Mouse (Mus musculus): ENCODE measurements at regions not wholly inside any gene's neighbourhood (a gene's known extent, or its start where the extent isn't known, plus 50 kb on each side); places are given as distances from the start of the nearest gene placed in this dataset.

DNA sequence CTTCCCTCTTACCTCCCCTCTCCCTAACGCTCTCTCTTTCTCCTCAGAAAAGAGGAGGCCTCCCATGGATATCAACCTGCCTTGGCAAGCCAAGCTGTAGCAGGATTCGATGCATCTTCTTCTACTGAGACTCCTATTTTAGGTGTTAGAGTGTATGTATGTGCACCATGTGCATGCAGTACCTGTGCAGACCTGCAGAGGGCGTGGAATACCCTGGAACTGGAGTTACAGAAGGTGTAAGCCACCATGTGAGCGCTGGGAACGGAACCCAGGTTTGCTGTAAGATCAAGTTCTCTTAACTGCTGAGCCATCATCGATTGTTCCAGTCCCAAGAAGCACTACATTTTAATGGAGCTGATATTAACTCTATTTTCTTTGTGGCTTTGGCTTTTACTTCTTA, 146.8 kb downstream of the Tmx1 start:
- Histone ChIP-seq H3K27ac (no peak overlapping the region), H3K4me3 (no peak overlapping the region)
- peak; percentile 51 for TF ChIP-seq CTCF (conservative IDR thresholded peaks at IDR 0.05)
- DNase-seq (ENCODE audit: low spot score in 2 of 2) = no peak

DNA sequence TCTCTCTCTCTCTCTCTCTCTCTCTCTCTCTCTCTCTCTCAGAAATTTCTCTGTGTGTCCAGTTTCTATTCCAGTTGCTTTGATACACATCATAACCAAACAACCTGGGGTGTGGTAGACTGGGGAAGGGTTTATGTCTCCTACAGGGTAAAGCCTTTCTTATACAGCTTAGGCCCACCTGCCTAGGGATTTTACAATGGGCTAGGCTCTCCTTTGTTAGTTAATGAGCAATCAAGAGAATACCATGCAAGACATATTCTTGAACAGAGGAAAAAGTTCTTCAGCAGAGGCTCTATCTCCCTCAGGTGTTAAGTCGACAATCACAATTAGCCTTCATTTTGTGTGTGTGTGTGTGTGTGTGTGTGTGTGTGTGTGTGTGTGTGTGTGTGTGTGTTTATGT, 151.0 kb downstream of the Tmx1 start:
- no peak for TF ChIP-seq CTCF (conservative IDR thresholded peaks at IDR 0.05)
- Histone ChIP-seq H3K27ac (no peak overlapping the region), H3K4me3 (no peak overlapping the region)
- DNase-seq (ENCODE audit: low spot score in 2 of 2) = no peak

DNA sequence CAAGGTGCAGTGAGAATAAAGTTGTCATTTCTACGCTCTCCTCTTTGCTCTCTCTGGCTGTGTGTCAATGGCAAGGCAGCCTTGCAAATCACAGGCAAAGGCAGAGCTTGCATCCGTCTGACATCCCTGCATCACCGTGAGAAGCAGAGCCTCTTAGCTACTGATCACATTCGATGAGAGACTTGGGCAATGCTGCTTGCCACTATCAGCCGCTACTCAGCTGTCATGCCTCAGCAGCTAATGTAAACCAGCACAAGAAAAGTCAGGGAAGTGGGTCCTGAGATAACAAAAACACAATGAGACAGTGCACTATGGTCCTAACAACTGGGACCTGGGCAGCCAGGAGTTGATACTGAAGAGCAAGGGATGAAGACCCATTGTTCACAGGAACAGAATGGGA, 155.8 kb downstream of the Tmx1 start:
- no peak for TF ChIP-seq CTCF (conservative IDR thresholded peaks at IDR 0.05)
- Histone ChIP-seq H3K4me3 (no peak overlapping the region), H3K27ac (0 out of 2 replicates have a peak overlapping the region, but pooled peaks have one; percentile 5)
- DNase-seq (ENCODE audit: low spot score in 2 of 2) = no peak

DNA sequence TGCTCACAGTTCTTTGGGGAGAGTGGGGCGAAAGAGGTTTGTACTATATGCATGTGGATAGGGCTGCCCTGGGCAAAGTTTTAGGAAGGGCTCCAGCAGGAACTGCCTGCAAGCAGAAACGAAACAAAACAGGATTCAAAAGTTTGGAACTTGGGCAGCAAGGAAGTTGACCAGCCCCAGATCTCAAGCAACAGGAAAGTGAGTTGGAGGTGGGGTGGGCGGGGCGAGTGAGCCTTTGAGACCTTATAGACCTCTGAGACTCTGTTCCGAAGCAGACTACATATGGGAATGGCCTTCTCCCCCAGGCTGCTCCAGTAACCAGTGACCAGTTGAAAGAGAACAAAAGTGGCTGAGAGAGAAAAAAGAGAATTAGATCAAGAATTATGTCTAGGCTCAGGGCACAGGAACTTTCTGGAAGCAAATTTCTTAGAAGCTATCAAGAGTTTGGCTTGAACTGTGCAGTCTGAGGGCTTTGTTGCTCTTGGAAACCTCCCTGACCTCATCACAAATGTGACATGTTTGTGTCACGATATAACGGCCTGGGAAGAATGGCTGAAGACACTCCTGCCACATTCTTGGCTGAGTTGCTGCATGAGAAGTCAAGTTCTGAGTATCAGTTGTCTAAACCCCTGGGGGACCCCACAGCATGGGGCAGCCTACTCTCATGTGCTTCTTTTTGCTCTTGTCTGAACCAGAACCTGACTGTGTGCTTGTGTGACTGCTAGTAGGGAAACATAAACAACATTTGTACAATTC, 156.4 kb downstream of the Tmx1 start:
- DNase-seq (ENCODE audit: low spot score in 2 of 2) = no peak
- TF ChIP-seq CTCF (conservative IDR thresholded peaks at IDR 0.05) = no peak
- H3K27ac ChIP-seq = no peak overlapping the region
- no peak overlapping the region for H3K4me3 ChIP-seq

DNA sequence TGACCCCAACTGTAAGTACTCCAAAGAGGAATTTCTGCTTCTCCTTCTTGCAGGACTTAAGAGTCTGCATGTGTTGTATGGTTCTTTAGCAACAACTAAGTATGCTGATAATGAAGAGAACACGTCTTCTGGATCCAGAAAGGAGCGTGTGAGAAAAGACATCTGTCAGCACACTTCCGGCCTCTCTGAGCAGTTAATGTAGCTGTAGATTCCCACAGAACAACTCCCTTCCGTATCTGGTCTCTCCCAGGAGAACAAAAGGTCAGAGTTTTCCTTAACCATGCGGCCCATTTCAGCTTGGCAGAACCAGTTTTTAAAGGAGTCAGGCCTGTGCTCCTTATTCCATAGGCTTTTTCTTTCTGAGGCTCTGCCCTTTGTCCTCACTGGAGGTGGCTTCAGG, 159.0 kb downstream of the Tmx1 start:
- no peak for TF ChIP-seq CTCF (conservative IDR thresholded peaks at IDR 0.05)
- peak in 1 of 2 experiments; percentile 1 for DNase-seq (ENCODE audit: low spot score in 2 of 2)
- Histone ChIP-seq H3K27ac (no peak overlapping the region), H3K4me3 (no peak overlapping the region)

DNA sequence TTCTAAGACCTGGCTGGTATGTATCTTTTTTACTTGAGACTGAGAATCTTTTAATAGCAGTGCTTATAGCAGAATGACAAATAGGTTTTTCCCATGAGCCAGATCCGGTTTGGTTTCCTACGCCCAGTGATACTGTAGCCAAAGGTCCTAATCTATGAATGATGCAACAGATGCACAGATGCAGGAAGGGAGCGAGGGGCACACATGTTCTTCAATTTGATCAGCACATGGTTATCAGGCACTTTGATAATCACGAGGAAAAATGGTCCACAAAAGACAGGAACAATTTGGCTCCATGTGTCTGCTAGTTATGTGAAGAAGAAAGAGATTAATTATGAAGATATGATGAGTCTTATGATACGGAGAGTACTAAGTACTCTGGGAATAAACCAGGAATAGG, 160.3 kb downstream of the Tmx1 start:
- no peak overlapping the region for H3K4me3 ChIP-seq
- no peak overlapping the region for H3K27ac ChIP-seq
- TF ChIP-seq CTCF (conservative IDR thresholded peaks at IDR 0.05) = no peak
- peak in 1 of 2 experiments; percentile 0 for DNase-seq (ENCODE audit: low spot score in 2 of 2)

DNA sequence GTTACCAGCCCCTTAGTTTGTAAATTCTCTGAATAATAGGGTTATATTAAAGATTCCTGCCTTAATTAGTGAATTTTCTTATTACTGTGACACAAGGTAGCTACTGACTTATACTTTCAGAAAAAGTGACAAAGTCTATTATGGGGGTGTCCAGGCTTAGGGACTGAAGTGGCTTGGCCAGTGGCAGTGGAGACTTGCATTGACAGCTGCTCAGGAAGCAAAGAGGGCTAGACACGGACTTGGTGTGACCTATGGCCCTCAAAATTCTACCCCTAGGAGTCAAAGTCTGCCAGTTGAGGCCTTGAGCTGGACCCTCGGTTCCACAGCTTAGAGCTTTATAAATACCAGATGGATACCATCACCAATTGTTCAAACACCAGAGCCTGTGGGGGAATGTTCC, 161.2 kb downstream of the Tmx1 start:
- H3K27ac ChIP-seq = no peak overlapping the region
- no peak for DNase-seq (ENCODE audit: low spot score in 2 of 2)
- no peak for TF ChIP-seq CTCF (conservative IDR thresholded peaks at IDR 0.05)
- H3K4me3 ChIP-seq = no peak overlapping the region

DNA sequence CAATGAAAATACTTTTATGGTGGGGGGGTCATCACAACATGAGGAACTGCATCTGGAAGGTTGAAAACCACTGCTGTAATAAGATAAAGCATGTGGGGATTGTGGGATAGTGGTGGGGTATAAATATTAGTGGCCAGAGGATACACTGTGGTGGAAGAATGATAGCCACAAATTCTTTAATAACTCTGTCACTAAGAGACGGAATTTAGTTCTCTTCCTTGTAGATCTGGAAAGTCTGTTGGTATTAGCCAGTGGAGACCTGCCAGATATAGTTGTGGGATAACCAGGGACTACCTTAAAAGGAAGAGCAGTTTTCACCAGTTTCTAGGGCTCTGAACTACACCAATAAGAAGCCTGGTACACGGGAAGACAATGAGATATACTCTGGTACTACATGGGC, 161.8 kb downstream of the Tmx1 start:
- Histone ChIP-seq H3K27ac (no peak overlapping the region), H3K4me3 (no peak overlapping the region)
- no peak for DNase-seq (ENCODE audit: low spot score in 2 of 2)
- TF ChIP-seq CTCF (conservative IDR thresholded peaks at IDR 0.05) = no peak

DNA sequence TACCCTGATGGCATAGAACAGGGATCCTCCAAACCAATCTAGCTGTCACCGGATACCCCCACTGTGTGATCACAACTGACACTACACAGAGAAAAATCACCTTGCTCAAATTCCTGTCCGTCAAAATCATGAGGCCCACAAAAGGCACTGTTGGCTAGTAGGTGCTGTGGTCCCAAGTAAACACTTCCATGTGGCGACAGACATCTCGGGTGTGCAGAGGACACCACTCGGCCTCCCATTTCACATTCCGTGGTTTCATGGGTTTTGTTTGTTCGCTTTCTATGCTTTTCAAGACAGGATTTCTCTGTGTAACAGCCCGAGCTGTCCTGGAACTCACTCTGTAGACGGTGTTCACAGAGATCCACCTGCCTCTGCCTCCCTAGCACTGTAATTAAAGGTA, 162.2 kb downstream of the Tmx1 start:
- no peak overlapping the region for H3K27ac ChIP-seq
- no peak overlapping the region for H3K4me3 ChIP-seq
- no peak for TF ChIP-seq CTCF (conservative IDR thresholded peaks at IDR 0.05)
- DNase-seq (ENCODE audit: low spot score in 2 of 2) = no peak

DNA sequence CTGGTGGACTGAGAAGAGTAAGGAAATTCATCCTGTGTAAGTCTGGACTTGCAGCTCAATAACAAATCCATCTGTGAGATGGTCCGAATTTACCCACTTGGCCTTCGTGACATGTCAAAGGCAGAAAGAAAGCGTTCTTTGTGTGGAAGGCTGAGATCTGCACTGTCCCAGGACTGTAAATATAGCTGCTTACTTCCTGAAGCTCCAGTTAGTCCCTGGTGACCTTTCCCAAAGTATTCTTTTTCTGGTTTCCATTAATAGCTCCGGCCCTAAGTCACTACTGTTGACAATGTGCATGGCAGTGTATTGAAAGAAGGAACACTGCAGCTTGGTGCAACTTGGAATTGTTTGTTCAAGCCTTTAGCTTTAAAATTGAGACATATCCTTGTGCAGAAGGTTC, 163.2 kb downstream of the Tmx1 start:
- no peak for TF ChIP-seq CTCF (conservative IDR thresholded peaks at IDR 0.05)
- Histone ChIP-seq H3K27ac (no peak overlapping the region), H3K4me3 (no peak overlapping the region)
- DNase-seq (ENCODE audit: low spot score in 2 of 2) = no peak

DNA sequence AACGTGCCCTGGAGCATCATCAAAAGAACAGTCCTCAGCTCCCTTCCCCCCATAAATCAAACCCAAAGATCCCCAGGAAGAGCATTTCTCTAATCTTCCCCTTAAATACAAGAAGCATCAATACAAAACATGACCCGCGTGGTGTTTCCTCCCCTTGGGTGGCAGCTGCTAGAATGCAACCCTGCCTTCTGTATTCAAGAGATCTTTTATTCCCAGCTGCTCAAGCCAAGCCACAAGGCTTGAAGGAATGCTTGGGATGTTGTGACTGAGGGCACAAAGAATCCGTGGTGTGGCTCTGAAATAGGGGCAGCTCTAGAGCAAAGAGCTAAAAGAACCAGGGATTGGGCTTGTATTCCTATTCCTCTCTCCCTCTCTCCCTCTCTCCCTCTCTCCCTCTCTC, 163.6 kb downstream of the Tmx1 start:
- no peak for DNase-seq (ENCODE audit: low spot score in 2 of 2)
- TF ChIP-seq CTCF (conservative IDR thresholded peaks at IDR 0.05) = no peak
- Histone ChIP-seq H3K4me3 (no peak overlapping the region), H3K27ac (no peak overlapping the region)

DNA sequence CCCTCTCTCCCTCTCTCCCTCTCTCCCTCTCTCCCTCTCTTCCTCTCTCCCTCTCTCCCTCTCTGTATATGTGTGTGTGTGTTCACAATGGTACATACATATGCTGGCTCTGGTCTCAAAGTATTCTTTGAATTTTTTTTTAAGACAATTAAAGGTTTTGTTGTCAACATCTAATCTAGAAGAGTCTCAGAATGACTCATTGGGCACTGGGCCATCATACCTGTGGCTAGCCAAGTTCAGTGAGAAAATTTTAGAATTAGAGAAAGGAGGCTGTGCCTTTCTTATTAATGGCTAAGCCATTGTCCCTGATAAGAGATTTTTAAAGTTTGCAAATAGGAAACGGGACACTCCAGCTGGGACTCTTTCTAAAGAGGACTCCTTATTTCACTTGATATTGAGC, 164.1 kb downstream of the Tmx1 start:
- H3K4me3 ChIP-seq = no peak overlapping the region

DNA sequence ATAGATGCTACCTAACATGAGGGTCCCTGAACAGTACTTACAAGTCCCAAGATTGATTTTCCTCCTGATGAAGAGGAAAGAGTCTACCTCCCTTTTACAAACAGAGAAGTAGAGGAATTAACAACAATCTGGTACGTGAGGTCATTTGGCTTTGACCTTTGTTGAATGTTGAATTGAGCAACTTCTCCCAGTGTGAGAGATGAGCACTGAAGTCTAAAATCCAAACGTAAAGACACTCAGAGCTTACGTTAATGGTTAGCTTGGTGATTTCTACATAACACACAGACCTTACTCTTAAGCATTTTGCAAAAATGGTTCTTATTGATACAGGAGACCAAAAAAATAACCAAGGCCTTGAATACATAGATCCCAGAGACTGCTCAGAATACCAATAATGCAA, 165.1 kb downstream of the Tmx1 start:
- TF ChIP-seq CTCF (conservative IDR thresholded peaks at IDR 0.05) = no peak
- no peak for DNase-seq (ENCODE audit: low spot score in 2 of 2)
- Histone ChIP-seq H3K4me3 (no peak overlapping the region), H3K27ac (no peak overlapping the region)

More for the DNA sequence above, 164.1 kb downstream of the Tmx1 start:
- no peak overlapping the region for H3K27ac ChIP-seq
- no peak for TF ChIP-seq CTCF (conservative IDR thresholded peaks at IDR 0.05)
- no peak for DNase-seq (ENCODE audit: low spot score in 2 of 2)

DNA sequence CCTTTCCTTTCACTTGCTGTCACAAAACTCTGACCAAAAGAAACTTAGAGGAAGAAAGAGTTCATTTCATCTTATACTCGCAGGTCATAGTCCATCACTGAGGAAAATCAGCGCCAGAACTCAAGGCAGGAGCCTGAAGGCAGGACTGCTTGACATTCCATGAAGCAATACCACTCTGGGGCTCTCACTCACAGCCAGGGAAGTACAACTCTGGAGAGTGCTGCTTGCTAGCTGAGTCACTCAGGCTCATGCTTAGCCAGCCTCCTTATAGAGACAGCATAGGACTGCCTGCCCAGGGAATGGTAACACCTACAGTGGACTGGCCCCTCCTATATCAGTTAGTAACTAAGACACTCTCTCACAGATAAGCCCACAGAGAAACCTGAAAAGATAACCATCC, 166.5 kb downstream of the Tmx1 start:
- TF ChIP-seq CTCF (conservative IDR thresholded peaks at IDR 0.05) = no peak
- no peak for DNase-seq (ENCODE audit: low spot score in 2 of 2)
- no peak overlapping the region for H3K27ac ChIP-seq
- H3K4me3 ChIP-seq = no peak overlapping the region
